Mouse (Mus musculus) kidney, adult 10 weeks (tissue): ENCODE data around the gene Nox3. TPM values are rescaled to one million over a fixed set of nuclear protein-coding genes. Genes with fewer than 3 reads are reported as not detected.

ENCODE experiments used
- polyA plus RNA-seq: library from polyadenylated mRNA; stranded (reverse); fragments of 350-450 nt; fragmentation: Illumina TruSeq; extraction: RNeasy Lipid Tissue Mini Kit (QIAGEN cat#74804); gene quantifications from one replicate; pipeline ENCODE4 v1.2.3, GENCODE M21; 2014; ENCODE audit warnings: low read depth, low replicate concordance

Nox3 gene
- polyA plus RNA-seq = not detected

DNA sequence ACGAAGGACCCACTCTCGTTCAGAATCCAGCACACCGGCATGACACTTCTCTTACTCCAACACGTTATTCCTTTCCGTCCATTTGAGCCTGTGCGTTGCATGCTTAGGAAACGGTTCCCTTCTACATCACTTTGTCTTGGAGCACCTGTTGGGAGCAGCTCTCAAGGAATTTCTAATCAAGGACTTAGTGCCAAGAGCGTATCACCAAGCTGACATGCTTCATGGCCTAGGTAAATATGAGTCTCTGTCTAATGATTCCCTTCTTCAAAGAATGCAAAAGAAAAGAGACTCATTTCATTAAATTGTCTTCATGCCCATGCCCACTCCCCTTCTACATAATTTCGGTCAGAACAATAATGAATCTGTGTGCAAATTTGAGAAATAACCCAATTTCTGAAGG lies at the start of gene Nox3:
TSS of gene Nox3 (minus strand) at position 101 of the 400 bp plus-strand sequence.

Other genes with a start within 250 kb of the Nox3 start
- gene Cldn20, start 163.7 kb downstream of the Nox3 start, polyA plus RNA-seq = not detected
- gene Tfb1m, start 138.5 kb downstream of the Nox3 start, polyA plus RNA-seq = 17.1 TPM